Mouse (Mus musculus): ENCODE measurements at regions not wholly inside any gene's neighbourhood (a gene's known extent, or its start where the extent isn't known, plus 50 kb on each side); places are given as distances from the start of the nearest gene placed in this dataset.

- Histone ChIP-seq H3K36me3 (replicated peaks in 1 of 2; ENCODE audit: control insufficient read depth in 1 of 2, insufficient read depth in 1 of 2, low read length in 1 of 2) (no peaks in the 10 kb centered on the region), H3K27ac (ENCODE audit: insufficient read depth, low read depth) (no peak overlapping the region), H3K9me3 (replicated peaks; ENCODE audit: low read length) (no peaks in the 10 kb centered on the region), H3K79me2 (replicated peaks; ENCODE audit: control insufficient read depth, extremely low read depth, insufficient read depth, poor library complexity, severe bottlenecking) (no peaks in the 10 kb centered on the region), H3K4me1 (ENCODE audit: control insufficient read depth in 1 of 2, insufficient read depth in 2 of 2) (peaks cover 0 to 7% of the 10 kb centered on the region in 2 experiments; a peak in 2 of 4 replicates), H3K4me2 (ENCODE audit: insufficient read depth, low read depth, poor library complexity, severe bottlenecking) (no peak overlapping the region), H3K27me3 (replicated peaks) (no peaks in the 10 kb centered on the region), H3K9ac (ENCODE audit: insufficient read depth, low read depth) (no peak overlapping the region), H3K4me3 (replicated peaks in 1 of 3; ENCODE audit: low read depth in 2 of 3, low read length in 2 of 3, poor library complexity in 1 of 3) (no peak overlapping the region)
- DNase-seq (ENCODE audit: extremely low read depth) = no peak
- in situ Hi-C loops (cut with MboI; ENCODE audit: low pct_ligation_motif_present, low pct_unique_long_range_greater_than_20kb, low sequenced_read_pairs) = no loop called here
- TF ChIP-seq USF2 (conservative IDR thresholded peaks at IDR 0.05; ENCODE audit: low read depth, low read length) = no peak
- TF ChIP-seq MAZ (IDR thresholded peaks at IDR 0.05; ENCODE audit: low read depth, low read length) = no peak
- dilution Hi-C loops (cut with MboI; ENCODE audit: extremely low pct_ligation_motif_present, extremely low pct_unique_long_range_greater_than_20kb, low sequenced_read_pairs) = no loop called here
Observed at GRCm38 (mm10) chr4:56224542-56224941, 515.3 kb upstream of the Gm26657 start.

- DNase-seq (ENCODE audit: extremely low read depth) = peak; percentile 88
- Histone ChIP-seq H3K9ac (ENCODE audit: insufficient read depth, low read depth) (peak overlapping the region; percentile 96), H3K4me1 (ENCODE audit: control insufficient read depth in 1 of 2, insufficient read depth in 2 of 2) (peaks cover 0 to 7% of the 10 kb centered on the region in 2 experiments; a peak in 2 of 4 replicates), H3K4me2 (ENCODE audit: insufficient read depth, low read depth, poor library complexity, severe bottlenecking) (peak overlapping the region; percentile 99), H3K9me3 (replicated peaks; ENCODE audit: low read length) (no peaks in the 10 kb centered on the region), H3K36me3 (replicated peaks in 1 of 2; ENCODE audit: control insufficient read depth in 1 of 2, insufficient read depth in 1 of 2, low read length in 1 of 2) (no peaks in the 10 kb centered on the region), H3K27ac (ENCODE audit: insufficient read depth, low read depth) (no peak overlapping the region), H3K79me2 (replicated peaks; ENCODE audit: control insufficient read depth, extremely low read depth, insufficient read depth, poor library complexity, severe bottlenecking) (no peaks in the 10 kb centered on the region), H3K4me3 (replicated peaks in 1 of 3; ENCODE audit: low read depth in 2 of 3, low read length in 2 of 3, poor library complexity in 1 of 3) (peak overlapping the region; percentile 38 to 69 (median 55)), H3K27me3 (replicated peaks) (no peaks in the 10 kb centered on the region)
- in situ Hi-C loops (cut with MboI; ENCODE audit: low pct_ligation_motif_present, low pct_unique_long_range_greater_than_20kb, low sequenced_read_pairs) = no loop called here
- dilution Hi-C loops (cut with MboI; ENCODE audit: extremely low pct_ligation_motif_present, extremely low pct_unique_long_range_greater_than_20kb, low sequenced_read_pairs) = no loop called here
- TF ChIP-seq ZMIZ1 (IDR thresholded peaks at IDR 0.05; ENCODE audit: low read depth, low read length) (no peak), HCFC1 (IDR thresholded peaks at IDR 0.05; ENCODE audit: low read depth, low read length) (no peak), SMC3 (IDR thresholded peaks at IDR 0.05; ENCODE audit: low read depth, low read length) (peak; percentile 75), EP300 (IDR thresholded peaks at IDR 0.05; ENCODE audit: low read length) (peak; percentile 60), IRF4 (IDR thresholded peaks at IDR 0.05; ENCODE audit: low read depth, low read length) (peak; percentile 46; the same call in 1 of the 2 replicates), MAZ (IDR thresholded peaks at IDR 0.05; ENCODE audit: low read depth, low read length) (no peak), ZC3H11A (IDR thresholded peaks at IDR 0.05; ENCODE audit: low read depth, low read length) (no peak), KAT2A (IDR thresholded peaks at IDR 0.05; ENCODE audit: insufficient replicate concordance, low read length) (no peak), JUND (conservative IDR thresholded peaks at IDR 0.05; ENCODE audit: low read depth, low read length) (no peak), USF2 (conservative IDR thresholded peaks at IDR 0.05; ENCODE audit: low read depth, low read length) (no peak), ZNF384 (IDR thresholded peaks at IDR 0.05; ENCODE audit: low read depth, low read length) (no peak), BHLHE40 (IDR thresholded peaks at IDR 0.05; ENCODE audit: low read depth, low read length) (peak; percentile 54), MAX (IDR thresholded peaks at IDR 0.05; ENCODE audit: low read length) (no peak), ZKSCAN1 (IDR thresholded peaks at IDR 0.05; ENCODE audit: borderline replicate concordance, low read depth, low read length) (no peak), PAX5 (IDR thresholded peaks at IDR 0.05; ENCODE audit: low read length) (no peak), GABPA (IDR thresholded peaks at IDR 0.05; ENCODE audit: insufficient replicate concordance, low read depth, low read length) (no peak), MXI1 (IDR thresholded peaks at IDR 0.05; ENCODE audit: low read depth, low read length) (no peak; the same call in 1 of the 2 replicates), TCF12 (IDR thresholded peaks at IDR 0.05; ENCODE audit: low read depth, low read length) (peak; percentile 47; the same call in 1 of the 2 replicates), E2F4 (IDR thresholded peaks at IDR 0.05; ENCODE audit: insufficient replicate concordance, low read depth, low read length) (no peak), NRF1 (IDR thresholded peaks at IDR 0.05; ENCODE audit: low read depth, low read length) (no peak), MEF2A (IDR thresholded peaks at IDR 0.05; ENCODE audit: borderline replicate concordance, low read depth, low read length) (peak; percentile 38; the same call in 1 of the 2 replicates), NELFE (IDR thresholded peaks at IDR 0.05; ENCODE audit: low read depth, low read length) (no peak), POLR2AphosphoS2 (IDR thresholded peaks at IDR 0.05; ENCODE audit: low read depth, low read length) (no peak), UBTF (IDR thresholded peaks at IDR 0.05; ENCODE audit: low read depth, low read length) (no peak), CHD1 (IDR thresholded peaks at IDR 0.05; ENCODE audit: low read depth, low read length) (no peak), MYC (IDR thresholded peaks at IDR 0.05; ENCODE audit: low read depth, low read length) (no peak), RCOR1 (conservative IDR thresholded peaks at IDR 0.05; ENCODE audit: low read depth, low read length) (no peak), MAFK (IDR thresholded peaks at IDR 0.05; ENCODE audit: insufficient replicate concordance, low read length) (no peak), SIN3A (IDR thresholded peaks at IDR 0.05; ENCODE audit: low read length) (no peak), CTCF (conservative IDR thresholded peaks at IDR 0.05 in 1 of 2, IDR thresholded peaks at IDR 0.05 in 1 of 2; ENCODE audit: low read depth in 2 of 2, low read length in 2 of 2) (peak; percentile 70 to 81), JUN (IDR thresholded peaks at IDR 0.05; ENCODE audit: insufficient read depth, low read depth, low read length) (no peak)
Observed at GRCm38 (mm10) chr4:56222023-56222776, 517.7 kb upstream of the Gm26657 start.

All from CH12.LX (cell line).